Mouse (Mus musculus) liver, embryonic 15.5 days (tissue): Measurements from ENCODE around the gene Acap1. TPM values are rescaled to one million over a fixed set of nuclear protein-coding genes. Genes with fewer than 3 reads are reported as not detected.
A peak's percentile ranks its signal among the peaks of the same experiment; 100 is the strongest.
"Not testable (repeated sequence)": the region's sequence is repeated elsewhere in the genome, so short reads cannot be mapped to it uniquely, and the experiment has no call there.

Source experiments
- ATAC-seq: fragments of 200-750 bp; cut with Nextera tagmentation; 2 replicates; pipeline ENCODE4 v1.8.0; 2017; ENCODE audit warnings: moderate number of reproducible peaks, mild to moderate bottlenecking, moderate library complexity; ENCODE audit not compliant: insufficient read depth
- H3K27ac ChIP-seq: fragments of 300-500 bp; sonication (generic); replicated peaks from 2 replicates; pipeline ENCODE4 v1.5.1; 2015; ENCODE audit warnings: mild to moderate bottlenecking, inconsistent platforms
- H3K27me3 ChIP-seq: fragments of 300-500 bp; sonication (generic); 2 replicates; pipeline ENCODE4 v1.6.1; 2015; ENCODE audit warnings: mild to moderate bottlenecking, inconsistent platforms
- H3K36me3 ChIP-seq: fragments of 300-500 bp; sonication (generic); replicated peaks from 2 replicates; pipeline ENCODE4 v1.6.1; 2015; ENCODE audit warnings: moderate library complexity, mild to moderate bottlenecking, inconsistent platforms
- H3K4me1 ChIP-seq: fragments of 300-500 bp; sonication (generic); replicated peaks from 2 replicates; pipeline ENCODE4 v1.6.1; 2015; ENCODE audit warnings: inconsistent platforms
- H3K4me2 ChIP-seq: fragments of 300-500 bp; sonication (generic); 2 replicates; pipeline ENCODE4 v1.6.1; 2015; ENCODE audit warnings: moderate library complexity, mild to moderate bottlenecking, inconsistent platforms
- H3K4me3 ChIP-seq: fragments of 300-500 bp; sonication (generic); replicated peaks from 2 replicates; pipeline ENCODE4 v1.5.1; 2015; ENCODE audit warnings: mild to moderate bottlenecking, inconsistent platforms
- H3K9ac ChIP-seq: fragments of 300-500 bp; sonication (generic); 2 replicates; pipeline ENCODE4 v1.6.1; 2015; ENCODE audit warnings: moderate library complexity, mild to moderate bottlenecking, inconsistent platforms
- H3K9me3 ChIP-seq: fragments of 300-500 bp; sonication (generic); replicated peaks from 2 replicates; pipeline ENCODE4 v1.6.1; 2016; ENCODE audit warnings: inconsistent platforms
- WGBS: fragments of 180-500 bp; shearing (Covaris S2); methylation state at CpG from one replicate; pipeline ENCODE4 v1.1.7; 2015; ENCODE audit warnings: mixed read lengths; ENCODE audit not compliant: insufficient replicate concordance; 5-methylcytosine and 5-hydroxymethylcytosine counted together
- polyA plus RNA-seq: library from polyadenylated mRNA; unstranded; fragments of >200 nt; fragmentation: Nextera tagmentation; extraction: Ambion mirVana; gene quantifications from 2 replicates; pipeline ENCODE4 v1.2.1, GENCODE M21; 2015

Gene Acap1
- polyA plus RNA-seq, 1 experiment from 2014 or later: 5.9 TPM

GRCm38 (mm10) chr11:69871822-69872221 is 23.5 kb downstream of the Acap1 start:
- Histone ChIP-seq H3K27ac (no peak overlapping the region), H3K4me3 (no peak overlapping the region), H3K9ac (no peak overlapping the region), H3K27me3 (no peaks in the 10 kb centered on the region), H3K4me2 (no peak overlapping the region), H3K36me3 (no peaks in the 10 kb centered on the region), H3K4me1 (peaks cover 57% of the 10 kb centered on the region), H3K9me3 (no peaks in the 10 kb centered on the region)
- 79% methylated on average over 7 of the region's 7 CpGs for WGBS
- ATAC-seq: no peak

- H3K27ac ChIP-seq: no peak overlapping the region
- 57% methylated on average over 2 of the region's 2 CpGs for WGBS
- H3K4me3 ChIP-seq: no peak overlapping the region
- H3K4me2 ChIP-seq: no peak overlapping the region
- ATAC-seq: no peak
- H3K27me3 ChIP-seq: no peaks in the 10 kb centered on the region
- no peaks in the 10 kb centered on the region for H3K9me3 ChIP-seq
- peaks cover 54% of the 10 kb centered on the region for H3K4me1 ChIP-seq
- no peaks in the 10 kb centered on the region for H3K36me3 ChIP-seq
- H3K9ac ChIP-seq: no peak overlapping the region
These were observed 24.9 kb downstream of the Acap1 start for GRCm38 (mm10) chr11:69870289-69871069.

- peaks cover 68% of the 10 kb centered on the region for H3K4me1 ChIP-seq
- peak overlapping the region; percentile 48 for H3K27ac ChIP-seq
- no peaks in the 10 kb centered on the region for H3K36me3 ChIP-seq
- H3K9me3 ChIP-seq: no peaks in the 10 kb centered on the region
- ATAC-seq: peak; percentile 60
- no peak overlapping the region for H3K9ac ChIP-seq
- WGBS: 31% methylated on average over 9 of the region's 9 CpGs
- H3K4me2 ChIP-seq: no peak overlapping the region; the same call in 1 of the 2 replicates
- no peak overlapping the region for H3K4me3 ChIP-seq
- H3K27me3 ChIP-seq: no peaks in the 10 kb centered on the region
These were observed 28.0 kb downstream of the Acap1 start for GRCm38 (mm10) chr11:69867335-69867734.

- WGBS: 80% methylated on average over 9 of the region's 9 CpGs
- H3K36me3 ChIP-seq: no peaks in the 10 kb centered on the region
- H3K9me3 ChIP-seq: no peaks in the 10 kb centered on the region
- H3K4me1 ChIP-seq: peaks cover 62% of the 10 kb centered on the region
- H3K27ac ChIP-seq: peak overlapping the region; percentile 81; the same call in 1 of the 2 replicates
- H3K9ac ChIP-seq: no peak overlapping the region
- ATAC-seq: no peak
- H3K4me2 ChIP-seq: no peak overlapping the region
- no peak overlapping the region for H3K4me3 ChIP-seq
- no peaks in the 10 kb centered on the region for H3K27me3 ChIP-seq
These were observed 29.8 kb downstream of the Acap1 start for GRCm38 (mm10) chr11:69865561-69865960.

- Histone ChIP-seq H3K9me3 (no peaks in the 10 kb centered on the region), H3K4me1 (peaks cover 59% of the 10 kb centered on the region), H3K27me3 (peaks cover 7% of the 10 kb centered on the region; the same call in 1 of the 2 replicates), H3K9ac (peak overlapping the region; percentile 22), H3K4me3 (no peak overlapping the region), H3K4me2 (peak overlapping the region; percentile 48), H3K27ac (peak overlapping the region; percentile 81), H3K36me3 (no peaks in the 10 kb centered on the region)
- ATAC-seq: peak; percentile 51; the same call in 1 of the 2 replicates
- WGBS: 23% methylated on average over 8 of the region's 8 CpGs
These were observed 31.0 kb downstream of the Acap1 start for GRCm38 (mm10) chr11:69864138-69864860.

GRCm38 (mm10) chr11:69863729-69864128 is 31.6 kb downstream of the Acap1 start:
- H3K9me3 ChIP-seq, H3K4me3 ChIP-seq, H3K36me3 ChIP-seq: not testable (repeated sequence)
- H3K27me3 ChIP-seq: peaks cover 13% of the 10 kb centered on the region
- peak overlapping the region; percentile 22; the same call in 1 of the 2 replicates for H3K9ac ChIP-seq
- H3K27ac ChIP-seq: peak overlapping the region; percentile 81
- peak; percentile 56 for ATAC-seq
- peaks cover 57% of the 10 kb centered on the region for H3K4me1 ChIP-seq
- H3K4me2 ChIP-seq: peak overlapping the region; percentile 48
- 68% methylated on average over 3 of the region's 3 CpGs for whole genome bisulfite sequencing

- H3K9me3 ChIP-seq: no peaks in the 10 kb centered on the region
- no peaks in the 10 kb centered on the region for H3K36me3 ChIP-seq
- WGBS: 44% methylated on average over 30 of the region's 30 CpGs
- ATAC-seq: no peak
- H3K4me1 ChIP-seq: peaks cover 43% of the 10 kb centered on the region
- no peak within 1 kb of the TSS for H3K27ac ChIP-seq
- H3K4me2 ChIP-seq: 0 out of 2 replicates have a peak within 1 kb of the TSS, but pooled peaks have one; percentile 15
- no peak within 1 kb of the TSS for H3K4me3 ChIP-seq
- H3K9ac ChIP-seq: no peak within 1 kb of the TSS
- peaks cover 25% of the 10 kb centered on the region for H3K27me3 ChIP-seq
These were observed 37.0 kb downstream of the Acap1 start, which contains the start of gene Tnk1 for GRCm38 (mm10) chr11:69858113-69858998. TSS of gene Tnk1 (minus strand) at chr11:69858730.

- 33% methylated on average over 16 of the region's 16 CpGs for WGBS
- ATAC-seq: peak; percentile 18
These were observed 40.0 kb downstream of the Acap1 start for GRCm38 (mm10) chr11:69855347-69855746.

GRCm38 (mm10) chr11:69854680-69855079 is 40.7 kb downstream of the Acap1 start:
- Histone ChIP-seq H3K9me3 (no peaks in the 10 kb centered on the region), H3K4me1 (peaks cover 73% of the 10 kb centered on the region), H3K4me3 (peak overlapping the region; percentile 29), H3K4me2 (peak overlapping the region; percentile 61), H3K9ac (peak overlapping the region; percentile 54), H3K27ac (peak overlapping the region; percentile 97), H3K36me3 (peaks cover 33% of the 10 kb centered on the region), H3K27me3 (peaks cover 22% of the 10 kb centered on the region)
- 61% methylated on average over 10 of the region's 10 CpGs for WGBS
- no peak for ATAC-seq

More at GRCm38 (mm10) chr11:69855347-69855746, 40.0 kb downstream of the Acap1 start:
- H3K4me1 ChIP-seq: peaks cover 66% of the 10 kb centered on the region
- H3K27ac ChIP-seq: peak overlapping the region; percentile 97
- peaks cover 25% of the 10 kb centered on the region for H3K27me3 ChIP-seq
- peak overlapping the region; percentile 29; the same call in 1 of the 2 replicates for H3K4me3 ChIP-seq
- H3K36me3 ChIP-seq: peaks cover 27% of the 10 kb centered on the region
- peak overlapping the region; percentile 61 for H3K4me2 ChIP-seq
- peak overlapping the region; percentile 54 for H3K9ac ChIP-seq
- H3K9me3 ChIP-seq: no peaks in the 10 kb centered on the region

GRCm38 (mm10) chr11:69853994-69854393 is 41.3 kb downstream of the Acap1 start:
- peak overlapping the region; percentile 97 for H3K27ac ChIP-seq
- peaks cover 40% of the 10 kb centered on the region for H3K36me3 ChIP-seq
- H3K4me3 ChIP-seq: peak overlapping the region; percentile 34
- H3K4me1 ChIP-seq: peaks cover 80% of the 10 kb centered on the region
- 14% methylated on average over 7 of the region's 7 CpGs for WGBS
- H3K9ac ChIP-seq: peak overlapping the region; percentile 54
- no peaks in the 10 kb centered on the region for H3K9me3 ChIP-seq
- peak overlapping the region; percentile 65 for H3K4me2 ChIP-seq
- ATAC-seq: peak; percentile 94
- H3K27me3 ChIP-seq: peaks cover 15% of the 10 kb centered on the region
